Mouse (Mus musculus): Measurements from ENCODE around the gene Rora.

GRCm38 (mm10) chr9:69358797-69359196 lies 705.2 kb downstream of the Rora start:
- TF ChIP-seq CTCF (IDR thresholded peaks at IDR 0.05; ENCODE audit: extremely low read depth, insufficient read length, insufficient replicate concordance, low read depth, low read length), result no peak
- no peak for TF ChIP-seq POLR2A (IDR thresholded peaks at IDR 0.05; ENCODE audit: low read depth, low read length)
